Mouse (Mus musculus) limb, embryonic 14.5 days (tissue): Measurements from ENCODE around the gene Retnlb. TPM values are rescaled to one million over a fixed set of nuclear protein-coding genes. Genes with fewer than 3 reads are reported as not detected.
"Not testable (repeated sequence)": the region's sequence is repeated elsewhere in the genome, so short reads cannot be mapped to it uniquely, and the experiment has no call there.

Experiments
- ATAC-seq: fragments of 200-750 bp; cut with Nextera tagmentation; 2 replicates; pipeline ENCODE4 v1.8.0; 2017; ENCODE audit warnings: low read depth, moderate number of reproducible peaks, moderate TSS enrichment; ENCODE audit not compliant: low FRiP score
- DNase-seq: peaks from one replicate; pipeline ENCODE4 v3.0.0-alpha.2; 2015; ENCODE audit warnings: low spot score
- H3K27ac ChIP-seq: fragments of 300-500 bp; sonication (generic); replicated peaks from 2 replicates; pipeline ENCODE4 v1.5.1; 2014; ENCODE audit warnings: low read depth, mild to moderate bottlenecking, low read length, moderate library complexity, mixed read lengths
- H3K27me3 ChIP-seq: fragments of 300-500 bp; sonication (generic); 2 replicates; pipeline ENCODE4 v1.6.1; 2014; ENCODE audit warnings: low read length, mixed read lengths; ENCODE audit not compliant: control insufficient read depth, insufficient read depth
- H3K36me3 ChIP-seq: fragments of 300-500 bp; sonication (generic); 2 replicates; pipeline ENCODE4 v1.6.1; 2014; ENCODE audit warnings: mild to moderate bottlenecking, low read length, moderate library complexity, mixed read lengths; ENCODE audit not compliant: control insufficient read depth, insufficient read depth
- H3K4me1 ChIP-seq: fragments of 300-500 bp; sonication (generic); 2 replicates; pipeline ENCODE4 v1.6.1; 2014; ENCODE audit warnings: antibody characterized with exemption, low read length, mixed read lengths; ENCODE audit not compliant: control insufficient read depth, insufficient read depth
- H3K4me2 ChIP-seq: fragments of 300-500 bp; sonication (generic); replicated peaks from 2 replicates; pipeline ENCODE4 v1.6.1; 2014; ENCODE audit warnings: low read depth, mild to moderate bottlenecking, low read length, moderate library complexity; ENCODE audit not compliant: severe bottlenecking
- H3K4me3 ChIP-seq: fragments of 300-500 bp; sonication (generic); replicated peaks from 2 replicates; pipeline ENCODE4 v1.5.1; 2014; ENCODE audit warnings: low read length
- H3K9ac ChIP-seq: fragments of 300-500 bp; sonication (generic); 2 replicates; pipeline ENCODE4 v1.6.1; 2014; ENCODE audit warnings: mild to moderate bottlenecking, low read depth, low read length, moderate library complexity; ENCODE audit not compliant: severe bottlenecking
- H3K9me3 ChIP-seq: fragments of 300-500 bp; sonication (generic); 2 replicates; pipeline ENCODE4 v1.6.1; 2016; ENCODE audit warnings: low read length; ENCODE audit not compliant: control insufficient read depth
- POLR2A ChIP-seq: fragments of 200-500 bp; IDR thresholded peaks from 2 replicates; pipeline ENCODE4 v1.8.0; 2012; ENCODE audit warnings: inconsistent platforms, mild to moderate bottlenecking, moderate library complexity, borderline replicate concordance; ENCODE audit not compliant: insufficient read depth, insufficient read length; ENCODE audit errors: extremely low read depth
- WGBS: fragments of 180-500 bp; shearing (Covaris S2); extraction: QIAGEN DNeasy Blood & Tissue Kit; methylation state at CpG from one replicate; pipeline ENCODE4 v1.1.7; 2014; 5-methylcytosine and 5-hydroxymethylcytosine counted together
- polyA plus RNA-seq, 2 experiments: library from polyadenylated mRNA; depleted of rRNA in 1 of 2; stranded (reverse) in 1 of 2; unstranded in 1 of 2; fragments of >200 nt; fragmentation: Nextera tagmentation in 1 of 2; extraction: Ambion mirVana in 1 of 2; gene quantifications; 2 replicates each; pipeline versions ENCODE4 v1.2.1 to v1.2.3; 2012 to 2014

Retnlb gene
- polyA plus RNA-seq, 2 experiments = not detected

GRCm38 (mm10) chr16:48832055-48832454 is 15.4 kb downstream of the Retnlb start:
- H3K4me2 ChIP-seq = no peak overlapping the region
- H3K27me3 ChIP-seq = no peaks in the 10 kb centered on the region
- 61% methylated on average over 7 of the region's 8 CpGs for WGBS
- no peak overlapping the region for H3K4me3 ChIP-seq
- no peak overlapping the region for H3K9ac ChIP-seq
- no peak for TF ChIP-seq POLR2A
- no peak overlapping the region for H3K27ac ChIP-seq
- H3K4me1 ChIP-seq = no peaks in the 10 kb centered on the region
- DNase-seq (no peak), ATAC-seq (no peak)
- no peaks in the 10 kb centered on the region for H3K36me3 ChIP-seq
- H3K9me3 ChIP-seq = no peaks in the 10 kb centered on the region

GRCm38 (mm10) chr16:48833626-48834025 is 17.0 kb downstream of the Retnlb start:
- WGBS = 58% methylated on average over 1 of the region's 1 CpGs
- not testable (repeated sequence) for H3K9ac ChIP-seq, H3K9me3 ChIP-seq, H3K4me2 ChIP-seq, H3K36me3 ChIP-seq, H3K4me3 ChIP-seq, ATAC-seq, H3K27ac ChIP-seq, H3K4me1 ChIP-seq, DNase-seq, H3K27me3 ChIP-seq

GRCm38 (mm10) chr16:48842266-48842665 is 25.6 kb downstream of the Retnlb start, which contains the start of gene Retnla:
Retnla (plus strand) TSS chr16:48842551.
- no peaks in the 10 kb centered on the region for H3K27me3 ChIP-seq
- 82% methylated on average over 3 of the region's 3 CpGs for WGBS
- no peak for TF ChIP-seq POLR2A
- H3K4me3 ChIP-seq = no peak within 1 kb of the TSS
- DNase-seq (no peak), ATAC-seq (no peak)
- H3K4me2 ChIP-seq = no peak within 1 kb of the TSS
- H3K27ac ChIP-seq = no peak within 1 kb of the TSS
- H3K9me3 ChIP-seq = no peaks in the 10 kb centered on the region
- no peak within 1 kb of the TSS for H3K9ac ChIP-seq
- H3K36me3 ChIP-seq = no peaks in the 10 kb centered on the region
- no peaks in the 10 kb centered on the region for H3K4me1 ChIP-seq

GRCm38 (mm10) chr16:48843671-48844386 is 27.2 kb downstream of the Retnlb start:
- Histone ChIP-seq H3K4me1 (no peaks in the 10 kb centered on the region), H3K27ac (no peak overlapping the region), H3K36me3 (no peaks in the 10 kb centered on the region), H3K9me3 (no peaks in the 10 kb centered on the region), H3K27me3 (no peaks in the 10 kb centered on the region), H3K9ac (no peak overlapping the region), H3K4me2 (no peak overlapping the region), H3K4me3 (no peak overlapping the region)
- ATAC-seq = no peak
- no peak for TF ChIP-seq POLR2A
- 91% methylated on average over 4 of the region's 4 CpGs for WGBS
- no peak for DNase-seq

- ATAC-seq, H3K9ac ChIP-seq, H3K27ac ChIP-seq, H3K36me3 ChIP-seq, H3K27me3 ChIP-seq, H3K4me2 ChIP-seq, DNase-seq, H3K9me3 ChIP-seq, H3K4me3 ChIP-seq, H3K4me1 ChIP-seq: not testable (repeated sequence)
- 97% methylated on average over 1 of the region's 1 CpGs for WGBS
Measured at GRCm38 (mm10) chr16:48865004-48865403, 48.3 kb downstream of the Retnlb start.

DNA sequence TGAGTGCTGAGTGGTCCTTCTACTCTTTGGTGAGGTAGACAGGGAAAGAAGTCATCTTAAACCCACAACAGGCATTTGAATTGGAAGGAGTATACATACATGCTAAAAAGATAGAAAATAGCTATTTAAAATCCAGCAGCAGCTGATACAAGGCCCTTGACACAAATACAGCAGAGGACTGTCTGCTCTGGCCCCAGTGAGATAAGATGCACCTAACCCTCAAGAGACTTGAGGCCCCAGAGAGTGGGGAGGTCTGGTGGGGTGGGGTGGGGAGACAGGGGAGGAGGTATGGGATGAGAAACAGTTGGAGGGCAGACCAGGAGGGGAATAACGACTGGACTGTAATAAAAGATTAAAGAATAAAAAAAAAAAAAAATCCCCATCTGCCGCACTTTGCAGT is 51.0 kb downstream of the Retnlb start:
- DNase-seq (no peak), ATAC-seq (no peak)
- Histone ChIP-seq H3K9ac (no peak overlapping the region), H3K9me3 (no peaks in the 10 kb centered on the region), H3K27me3 (no peaks in the 10 kb centered on the region), H3K4me3 (no peak overlapping the region), H3K36me3 (no peaks in the 10 kb centered on the region), H3K27ac (no peak overlapping the region), H3K4me2 (no peak overlapping the region), H3K4me1 (no peaks in the 10 kb centered on the region)
- TF ChIP-seq POLR2A = no peak
- WGBS = 47% methylated on average over 2 of the region's 2 CpGs

Other genes with a start within 250 kb of the Retnlb start
- 0.26 and 0.36 TPM in 2 replicates for gene Trat1, start 44.8 kb upstream of the Retnlb start, polyA plus RNA-seq (2012; rRNA removed)
- not detected in 2 replicates for gene Trat1, start 44.8 kb upstream of the Retnlb start, polyA plus RNA-seq (2014; fragmentation: Nextera tagmentation; extraction: Ambion mirVana)
- 0.61 TPM in 1 of 2 replicates, not detected in the other for gene Retnla, start 25.7 kb downstream of the Retnlb start, polyA plus RNA-seq (2012; rRNA removed)
- not detected in 2 replicates for gene Retnla, start 25.7 kb downstream of the Retnlb start, polyA plus RNA-seq (2014; fragmentation: Nextera tagmentation; extraction: Ambion mirVana)
- gene Retnlg, start 55.8 kb downstream of the Retnlb start, polyA plus RNA-seq (2012; rRNA removed) = 0.24 and 0.58 TPM in 2 replicates
- gene Retnlg, start 55.8 kb downstream of the Retnlb start, polyA plus RNA-seq (2014; fragmentation: Nextera tagmentation; extraction: Ambion mirVana) = 0.37 TPM in 1 of 2 replicates, not detected in the other
- gene Dzip3, start 177.3 kb downstream of the Retnlb start, polyA plus RNA-seq (2012; rRNA removed) = 46.9 and 53.0 TPM in 2 replicates
- gene Dzip3, start 177.3 kb downstream of the Retnlb start, polyA plus RNA-seq (2014; fragmentation: Nextera tagmentation; extraction: Ambion mirVana) = 36.4 and 39.8 TPM in 2 replicates
- gene Cip2a, start 177.3 kb downstream of the Retnlb start, polyA plus RNA-seq (2012; rRNA removed) = 33.2 and 37.5 TPM in 2 replicates
- gene Cip2a, start 177.3 kb downstream of the Retnlb start, polyA plus RNA-seq (2014; fragmentation: Nextera tagmentation; extraction: Ambion mirVana) = 26.2 and 26.7 TPM in 2 replicates
- gene Myh15, start 240.6 kb downstream of the Retnlb start, polyA plus RNA-seq (2012; rRNA removed) = 0.22 and 0.36 TPM in 2 replicates
- 0.48 and 0.52 TPM in 2 replicates for gene Myh15, start 240.6 kb downstream of the Retnlb start, polyA plus RNA-seq (2014; fragmentation: Nextera tagmentation; extraction: Ambion mirVana)